Mouse (Mus musculus) forebrain, embryonic 14.5 days (tissue): Measurements from ENCODE around the gene Aar2. TPM values are rescaled to one million over a fixed set of nuclear protein-coding genes. Genes with fewer than 3 reads are reported as not detected.
A peak's percentile ranks its signal among the peaks of the same experiment; 100 is the strongest.
"Not testable (repeated sequence)": the region's sequence is repeated elsewhere in the genome, so short reads cannot be mapped to it uniquely, and the experiment has no call there.

Source experiments
- ATAC-seq: fragments of 200-750 bp; cut with Nextera tagmentation; 2 replicates; pipeline ENCODE4 v1.8.0; 2017; ENCODE audit warnings: mild to moderate bottlenecking, moderate library complexity
- DNase-seq: peaks from one replicate; pipeline ENCODE4 v3.0.0-alpha.2; 2015; ENCODE audit warnings: low spot score
- H3K27ac ChIP-seq: fragments of 300-500 bp; sonication (generic); 2 replicates; pipeline ENCODE4 v1.5.1; 2014; ENCODE audit warnings: low read depth, mild to moderate bottlenecking, control low read depth, low read length, moderate library complexity
- H3K27me3 ChIP-seq: fragments of 300-500 bp; sonication (generic); replicated peaks from 2 replicates; pipeline ENCODE4 v1.6.1; 2014; ENCODE audit warnings: low read length, control low read depth, mixed read lengths; ENCODE audit not compliant: control insufficient read depth, insufficient read depth
- H3K36me3 ChIP-seq: fragments of 300-500 bp; sonication (generic); 2 replicates; pipeline ENCODE4 v1.6.1; 2014; ENCODE audit warnings: low read length, control low read depth; ENCODE audit not compliant: control insufficient read depth, insufficient read depth
- H3K4me1 ChIP-seq: fragments of 300-500 bp; sonication (generic); 2 replicates; pipeline ENCODE4 v1.6.1; 2014; ENCODE audit warnings: antibody characterized with exemption, low read length, control low read depth; ENCODE audit not compliant: control insufficient read depth, insufficient read depth
- H3K4me2 ChIP-seq: fragments of 300-500 bp; sonication (generic); 2 replicates; pipeline ENCODE4 v1.6.1; 2014; ENCODE audit warnings: mild to moderate bottlenecking, control low read depth, low read length
- H3K4me3 ChIP-seq: fragments of 300-500 bp; sonication (generic); 2 replicates; pipeline ENCODE4 v1.5.1; 2014; ENCODE audit warnings: low read depth, low read length, control low read depth
- H3K9ac ChIP-seq: fragments of 300-500 bp; sonication (generic); 2 replicates; pipeline ENCODE4 v1.6.1; 2014; ENCODE audit warnings: mild to moderate bottlenecking, low read length, control low read depth, moderate library complexity
- H3K9me3 ChIP-seq: fragments of 300-500 bp; sonication (generic); replicated peaks from 2 replicates; pipeline ENCODE4 v1.6.1; 2016; ENCODE audit warnings: low read length, control low read depth, mixed read lengths; ENCODE audit not compliant: control insufficient read depth
- WGBS: fragments of 180-500 bp; shearing (Covaris S2); extraction: QIAGEN DNeasy Blood & Tissue Kit; methylation state at CpG from one replicate; pipeline ENCODE4 v1.1.7; 2014; 5-methylcytosine and 5-hydroxymethylcytosine counted together
- polyA plus RNA-seq: library from polyadenylated mRNA; unstranded; fragments of >200 nt; fragmentation: Nextera tagmentation; extraction: Ambion mirVana; gene quantifications from 2 replicates; pipeline ENCODE4 v1.2.1, GENCODE M21; 2014

The Aar2 gene
- polyA plus RNA-seq: 51.1 and 51.3 TPM in 2 replicates

GRCm38 (mm10) chr2:156547123-156547891 is at the start of gene Aar2:
Gene Aar2 (plus strand): TSS chr2:156547584.
- peak; percentile 67 for ATAC-seq

DNA sequence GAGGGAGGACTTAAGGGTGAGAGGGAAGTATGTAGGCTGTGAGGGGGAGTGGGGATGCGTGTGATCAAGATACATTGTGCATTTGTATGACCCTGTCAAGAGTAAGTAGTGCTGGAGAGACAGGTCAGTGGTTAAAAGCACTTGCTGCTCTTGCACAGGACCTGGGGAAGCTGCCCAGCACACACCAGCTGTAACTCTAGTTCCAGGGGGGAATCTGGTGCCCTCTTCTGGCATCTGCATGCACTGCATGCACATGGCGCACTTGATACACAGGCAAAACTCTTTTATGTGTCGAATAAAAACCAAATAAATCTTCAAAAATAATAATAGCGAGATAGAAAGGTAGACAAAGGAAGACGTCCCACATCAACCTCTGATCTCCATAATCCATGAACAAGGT is 49.5 kb upstream of the Aar2 start:
- Histone ChIP-seq H3K27me3 (no peaks in the 10 kb centered on the region), H3K9me3 (no peaks in the 10 kb centered on the region), H3K36me3 (peaks cover 34% of the 10 kb centered on the region), H3K4me3 (no peak overlapping the region), H3K27ac (no peak overlapping the region), H3K9ac (no peak overlapping the region), H3K4me2 (no peak overlapping the region), H3K4me1 (0 out of 2 replicates have a peak, but pooled peaks cover 2% of the 10 kb centered on the region)
- peak; percentile 34; the same call in 1 of the 2 replicates for ATAC-seq
- WGBS: 43% methylated on average over 5 of the region's 5 CpGs
- DNase-seq: peak; percentile 72

More at GRCm38 (mm10) chr2:156547123-156547891, at the start of gene Aar2:
- H3K27me3 ChIP-seq: no peaks in the 10 kb centered on the region
- H3K4me2 ChIP-seq: peak within 1 kb of the TSS; percentile 83
- 5% methylated on average over 39 of the region's 39 CpGs for WGBS
- peaks cover 6% of the 10 kb centered on the region for H3K4me1 ChIP-seq
- H3K9me3 ChIP-seq: no peaks in the 10 kb centered on the region
- DNase-seq: peak; percentile 75
- 0 out of 2 replicates have a peak within 1 kb of the TSS, but pooled peaks have one; percentile 40 for H3K27ac ChIP-seq
- H3K9ac ChIP-seq: peak within 1 kb of the TSS; percentile 74
- H3K4me3 ChIP-seq: peak within 1 kb of the TSS; percentile 71
- H3K36me3 ChIP-seq: peaks cover 18% of the 10 kb centered on the region

GRCm38 (mm10) chr2:156501025-156501424 is 46.4 kb upstream of the Aar2 start:
- H3K4me3 ChIP-seq: no peak overlapping the region
- H3K27ac ChIP-seq: no peak overlapping the region
- peaks cover 43% of the 10 kb centered on the region for H3K36me3 ChIP-seq
- ATAC-seq (no peak), DNase-seq (no peak)
- H3K27me3 ChIP-seq: no peaks in the 10 kb centered on the region
- 97% methylated on average over 1 of the region's 1 CpGs for WGBS
- H3K9ac ChIP-seq: no peak overlapping the region
- no peaks in the 10 kb centered on the region for H3K4me1 ChIP-seq
- H3K9me3 ChIP-seq: no peaks in the 10 kb centered on the region
- no peak overlapping the region for H3K4me2 ChIP-seq

DNA sequence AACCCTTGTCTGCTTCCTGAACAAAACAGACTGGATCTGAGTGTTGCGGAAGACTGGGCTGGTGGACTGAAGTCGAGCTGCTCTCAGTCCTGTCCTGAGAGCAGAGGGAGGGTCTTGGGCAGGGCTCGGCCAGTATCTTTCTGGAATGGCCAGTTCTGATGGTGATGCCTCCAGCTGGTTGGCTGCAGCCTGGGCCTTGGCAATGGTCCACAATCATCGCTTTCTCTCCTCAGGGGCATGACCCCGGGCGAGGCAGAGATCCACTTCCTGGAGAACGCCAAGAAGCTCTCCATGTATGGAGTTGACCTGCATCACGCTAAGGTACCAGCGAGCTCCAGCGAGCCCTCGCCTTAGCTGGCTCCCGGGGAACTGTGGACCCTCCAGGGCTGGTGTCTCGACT is 41.9 kb upstream of the Aar2 start:
- DNase-seq (no peak), ATAC-seq (no peak)
- 93% methylated on average over 13 of the region's 13 CpGs for WGBS
- Histone ChIP-seq H3K4me3 (no peak overlapping the region), H3K27ac (no peak overlapping the region), H3K36me3 (peaks cover 63% of the 10 kb centered on the region), H3K4me2 (no peak overlapping the region), H3K9me3 (no peaks in the 10 kb centered on the region), H3K27me3 (no peaks in the 10 kb centered on the region), H3K4me1 (no peaks in the 10 kb centered on the region), H3K9ac (no peak overlapping the region)

DNA sequence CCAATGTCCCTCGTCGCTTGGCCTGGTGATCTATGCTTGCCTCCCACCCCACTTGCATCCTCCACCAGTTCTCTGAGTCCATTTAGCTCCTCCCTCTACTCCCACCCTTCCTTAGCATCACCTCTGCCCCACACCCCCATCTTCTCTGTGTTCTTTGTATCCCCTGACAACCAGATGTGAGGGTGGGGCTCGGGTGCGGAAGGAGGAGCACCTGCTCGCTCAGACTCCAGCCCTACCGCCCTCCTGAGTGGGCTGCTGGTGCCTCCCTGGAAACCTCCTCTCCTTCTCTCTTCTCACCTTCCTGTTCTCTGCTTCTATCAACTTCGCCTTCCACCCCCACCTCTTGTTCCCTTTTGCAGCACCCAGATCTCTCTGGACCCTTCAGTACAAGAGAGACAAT is 35.4 kb upstream of the Aar2 start:
- Histone ChIP-seq H3K4me1 (no peaks in the 10 kb centered on the region), H3K9me3 (no peaks in the 10 kb centered on the region), H3K27ac (no peak overlapping the region), H3K36me3 (peaks cover 51% of the 10 kb centered on the region; the same call in 1 of the 2 replicates), H3K4me3 (no peak overlapping the region), H3K4me2 (no peak overlapping the region), H3K9ac (no peak overlapping the region), H3K27me3 (no peaks in the 10 kb centered on the region)
- WGBS: 77% methylated on average over 7 of the region's 7 CpGs
- DNase-seq (no peak), ATAC-seq (no peak)

GRCm38 (mm10) chr2:156512561-156512960 is 34.8 kb upstream of the Aar2 start:
- no peak overlapping the region for H3K27ac ChIP-seq
- no peak overlapping the region for H3K4me2 ChIP-seq
- H3K4me3 ChIP-seq: no peak overlapping the region
- DNase-seq (no peak), ATAC-seq (no peak)
- no peak overlapping the region for H3K9ac ChIP-seq
- H3K4me1 ChIP-seq: no peaks in the 10 kb centered on the region
- H3K9me3 ChIP-seq: no peaks in the 10 kb centered on the region
- H3K27me3 ChIP-seq: no peaks in the 10 kb centered on the region
- 73% methylated on average over 4 of the region's 6 CpGs for WGBS
- peaks cover 46% of the 10 kb centered on the region; the same call in 1 of the 2 replicates for H3K36me3 ChIP-seq

- H3K4me3 ChIP-seq: no peak overlapping the region
- H3K36me3 ChIP-seq: peaks cover 33% of the 10 kb centered on the region; the same call in 1 of the 2 replicates
- ATAC-seq (no peak), DNase-seq (no peak)
- H3K27ac ChIP-seq: no peak overlapping the region
- H3K9me3 ChIP-seq: no peaks in the 10 kb centered on the region
- H3K4me2 ChIP-seq: no peak overlapping the region
- H3K27me3 ChIP-seq: no peaks in the 10 kb centered on the region
- H3K4me1 ChIP-seq: no peaks in the 10 kb centered on the region
- 78% methylated on average over 9 of the region's 9 CpGs for WGBS
- H3K9ac ChIP-seq: no peak overlapping the region
These were observed 32.3 kb upstream of the Aar2 start for GRCm38 (mm10) chr2:156515102-156515501.

- Histone ChIP-seq H3K36me3 (peaks cover 33% of the 10 kb centered on the region; the same call in 1 of the 2 replicates), H3K27me3 (no peaks in the 10 kb centered on the region), H3K4me3 (no peak overlapping the region), H3K27ac (no peak overlapping the region), H3K4me2 (no peak overlapping the region), H3K4me1 (no peaks in the 10 kb centered on the region), H3K9me3 (no peaks in the 10 kb centered on the region), H3K9ac (no peak overlapping the region)
- WGBS: 24% methylated on average over 7 of the region's 7 CpGs
- DNase-seq: peak; percentile 80
- ATAC-seq: peak; percentile 61; the same call in 1 of the 2 replicates
These were observed 31.7 kb upstream of the Aar2 start for GRCm38 (mm10) chr2:156515565-156516185.

- WGBS: 76% methylated on average over 2 of the region's 2 CpGs
These were observed 30.7 kb upstream of the Aar2 start for GRCm38 (mm10) chr2:156516678-156517077.

More at GRCm38 (mm10) chr2:156516678-156517077, 30.7 kb upstream of the Aar2 start:
- not testable (repeated sequence) for H3K9me3 ChIP-seq, H3K27me3 ChIP-seq, H3K4me3 ChIP-seq, DNase-seq, H3K9ac ChIP-seq, H3K4me2 ChIP-seq, H3K27ac ChIP-seq, H3K4me1 ChIP-seq
- peak; percentile 67; the same call in 1 of the 2 replicates for ATAC-seq
- peaks cover 31% of the 10 kb centered on the region for H3K36me3 ChIP-seq
